Mouse (Mus musculus): Measurements from ENCODE around the gene Cdk2ap2. TPM values are rescaled to one million over a fixed set of nuclear protein-coding genes. Genes with fewer than 3 reads are reported as not detected.
A peak's percentile ranks its signal among the peaks of the same experiment; 100 is the strongest.

Gene Cdk2ap2
- polyA plus RNA-seq, 1 experiment: 247 TPM

GRCm38 (mm10) chr19:4142416-4143173, 45.6 kb downstream of the Cdk2ap2 start:
- Histone ChIP-seq H3K36me3 (ENCODE audit: control insufficient read depth, insufficient read depth, low read length) (no peaks in the 10 kb centered on the region), H3K4me1 (ENCODE audit: control insufficient read depth, insufficient read depth, insufficient read length) (peaks cover 54% of the 10 kb centered on the region), H3K27me3 (ENCODE audit: control insufficient read depth, insufficient read depth, low read length) (no peaks in the 10 kb centered on the region), H3K27ac (ENCODE audit: insufficient read depth, low read length) (0 out of 2 replicates have a peak overlapping the region, but pooled peaks have one; percentile 2), H3K4me3 (ENCODE audit: extremely low read depth, insufficient read depth, insufficient read length) (no peak overlapping the region)
- DNase-seq (ENCODE audit: low read depth in 1 of 2, low spot score in 2 of 2): no peak
- 90% methylated on average over 18 of the region's 18 CpGs for WGBS
- TF ChIP-seq CTCF (IDR thresholded peaks at IDR 0.05; ENCODE audit: extremely low read depth, insufficient read depth, insufficient read length, insufficient replicate concordance) (no peak), POLR2A (IDR thresholded peaks at IDR 0.05; ENCODE audit: low read depth, low read length) (no peak)

- H3K4me1 ChIP-seq (ENCODE audit: control insufficient read depth, insufficient read depth, insufficient read length): peaks cover 48% of the 10 kb centered on the region
- H3K4me3 ChIP-seq (ENCODE audit: extremely low read depth, insufficient read depth, insufficient read length): no peak within 1 kb of the TSS
- H3K27me3 ChIP-seq (ENCODE audit: control insufficient read depth, insufficient read depth, low read length): no peaks in the 10 kb centered on the region
- DNase-seq (ENCODE audit: low read depth in 1 of 2, low spot score in 2 of 2): no peak
- peak within 1 kb of the TSS; percentile 77 for H3K27ac ChIP-seq (ENCODE audit: insufficient read depth, low read length)
- 41% methylated on average over 7 of the region's 7 CpGs for WGBS
- TF ChIP-seq CTCF (IDR thresholded peaks at IDR 0.05; ENCODE audit: extremely low read depth, insufficient read depth, insufficient read length, insufficient replicate concordance) (no peak), POLR2A (IDR thresholded peaks at IDR 0.05; ENCODE audit: low read depth, low read length) (no peak)
- no peaks in the 10 kb centered on the region for H3K36me3 ChIP-seq (ENCODE audit: control insufficient read depth, insufficient read depth, low read length)
Measured at GRCm38 (mm10) chr19:4143759-4144268, 46.8 kb downstream of the Cdk2ap2 start, which contains the start of gene Cabp4. Gene Cabp4 (minus strand): TSS chr19:4144033.

GRCm38 (mm10) chr19:4144550-4145498, 47.8 kb downstream of the Cdk2ap2 start:
- Histone ChIP-seq H3K4me3 (ENCODE audit: extremely low read depth, insufficient read depth, insufficient read length) (no peak overlapping the region), H3K27ac (ENCODE audit: insufficient read depth, low read length) (peak overlapping the region; percentile 77), H3K36me3 (ENCODE audit: control insufficient read depth, insufficient read depth, low read length) (no peaks in the 10 kb centered on the region), H3K4me1 (ENCODE audit: control insufficient read depth, insufficient read depth, insufficient read length) (peaks cover 51% of the 10 kb centered on the region), H3K27me3 (ENCODE audit: control insufficient read depth, insufficient read depth, low read length) (no peaks in the 10 kb centered on the region)
- no peak for TF ChIP-seq CTCF (IDR thresholded peaks at IDR 0.05; ENCODE audit: extremely low read depth, insufficient read depth, insufficient read length, insufficient replicate concordance)
- no peak for TF ChIP-seq POLR2A (IDR thresholded peaks at IDR 0.05; ENCODE audit: low read depth, low read length)
- 30% methylated on average over 16 of the region's 16 CpGs for whole genome bisulfite sequencing
- DNase-seq (ENCODE audit: low read depth in 1 of 2, low spot score in 2 of 2): peak in 1 of 2 experiments; percentile 66

- Histone ChIP-seq H3K27ac (ENCODE audit: insufficient read depth, low read length) (no peak overlapping the region), H3K4me3 (ENCODE audit: extremely low read depth, insufficient read depth, insufficient read length) (no peak overlapping the region), H3K4me1 (ENCODE audit: control insufficient read depth, insufficient read depth, insufficient read length) (peaks cover 58% of the 10 kb centered on the region), H3K27me3 (ENCODE audit: control insufficient read depth, insufficient read depth, low read length) (no peaks in the 10 kb centered on the region), H3K36me3 (ENCODE audit: control insufficient read depth, insufficient read depth, low read length) (peaks cover 7% of the 10 kb centered on the region; the same call in 1 of the 2 replicates)
- DNase-seq (ENCODE audit: low read depth in 1 of 2, low spot score in 2 of 2): no peak
- TF ChIP-seq POLR2A (IDR thresholded peaks at IDR 0.05; ENCODE audit: low read depth, low read length): no peak
- no peak for TF ChIP-seq CTCF (IDR thresholded peaks at IDR 0.05; ENCODE audit: extremely low read depth, insufficient read depth, insufficient read length, insufficient replicate concordance)
- 98% methylated on average over 5 of the region's 5 CpGs for WGBS
Measured at GRCm38 (mm10) chr19:4145936-4146335, 49.0 kb downstream of the Cdk2ap2 start.

GRCm38 (mm10) chr19:4146366-4147021, 49.5 kb downstream of the Cdk2ap2 start:
- H3K36me3 ChIP-seq (ENCODE audit: control insufficient read depth, insufficient read depth, low read length): peaks cover 11% of the 10 kb centered on the region; the same call in 1 of the 2 replicates
- no peak for DNase-seq (ENCODE audit: low read depth in 1 of 2, low spot score in 2 of 2)
- TF ChIP-seq CTCF (IDR thresholded peaks at IDR 0.05; ENCODE audit: extremely low read depth, insufficient read depth, insufficient read length, insufficient replicate concordance) (no peak), POLR2A (IDR thresholded peaks at IDR 0.05; ENCODE audit: low read depth, low read length) (no peak)
- H3K27me3 ChIP-seq (ENCODE audit: control insufficient read depth, insufficient read depth, low read length): no peaks in the 10 kb centered on the region
- 82% methylated on average over 12 of the region's 12 CpGs for WGBS
- no peak overlapping the region for H3K4me3 ChIP-seq (ENCODE audit: extremely low read depth, insufficient read depth, insufficient read length)
- H3K27ac ChIP-seq (ENCODE audit: insufficient read depth, low read length): peak overlapping the region; percentile 55
- peaks cover 58% of the 10 kb centered on the region for H3K4me1 ChIP-seq (ENCODE audit: control insufficient read depth, insufficient read depth, insufficient read length)

GRCm38 (mm10) chr19:4147022-4147405, 50.0 kb downstream of the Cdk2ap2 start:
- Histone ChIP-seq H3K4me3 (ENCODE audit: extremely low read depth, insufficient read depth, insufficient read length) (no peak overlapping the region), H3K36me3 (ENCODE audit: control insufficient read depth, insufficient read depth, low read length) (peaks cover 14% of the 10 kb centered on the region; the same call in 1 of the 2 replicates), H3K27me3 (ENCODE audit: control insufficient read depth, insufficient read depth, low read length) (no peaks in the 10 kb centered on the region), H3K27ac (ENCODE audit: insufficient read depth, low read length) (peak overlapping the region; percentile 72), H3K4me1 (ENCODE audit: control insufficient read depth, insufficient read depth, insufficient read length) (peaks cover 58% of the 10 kb centered on the region)
- TF ChIP-seq CTCF (IDR thresholded peaks at IDR 0.05; ENCODE audit: extremely low read depth, insufficient read depth, insufficient read length, insufficient replicate concordance) (no peak), POLR2A (IDR thresholded peaks at IDR 0.05; ENCODE audit: low read depth, low read length) (no peak)
- DNase-seq (ENCODE audit: low read depth in 1 of 2, low spot score in 2 of 2): no peak
- 50% methylated on average over 3 of the region's 3 CpGs for WGBS
